Mouse (Mus musculus) neural tube, embryonic 13.5 days (tissue): ENCODE results near the gene Ddr2. TPM values are rescaled to one million over a fixed set of nuclear protein-coding genes. Genes with fewer than 3 reads are reported as not detected.
A peak's percentile ranks its signal among the peaks of the same experiment; 100 is the strongest.

Source experiments
- ATAC-seq: fragments of 200-750 bp; cut with Nextera tagmentation; 2 replicates; pipeline ENCODE4 v1.8.0; 2017; ENCODE audit warnings: low read depth, mild to moderate bottlenecking, moderate TSS enrichment, moderate library complexity
- H3K27ac ChIP-seq: fragments of 300-500 bp; sonication (generic); replicated peaks from 2 replicates; pipeline ENCODE4 v1.5.1; 2015; ENCODE audit warnings: moderate library complexity, mild to moderate bottlenecking, inconsistent platforms
- H3K27me3 ChIP-seq: fragments of 300-500 bp; sonication (generic); 2 replicates; pipeline ENCODE4 v1.6.1; 2015; ENCODE audit warnings: mild to moderate bottlenecking, inconsistent platforms
- H3K36me3 ChIP-seq: fragments of 300-500 bp; sonication (generic); 2 replicates; pipeline ENCODE4 v1.6.1; 2015; ENCODE audit warnings: mild to moderate bottlenecking, inconsistent platforms
- H3K4me1 ChIP-seq: fragments of 300-500 bp; sonication (generic); replicated peaks from 2 replicates; pipeline ENCODE4 v1.6.1; 2015; ENCODE audit warnings: inconsistent platforms
- H3K4me2 ChIP-seq: fragments of 300-500 bp; sonication (generic); 2 replicates; pipeline ENCODE4 v1.6.1; 2015; ENCODE audit warnings: inconsistent platforms, mild to moderate bottlenecking, moderate library complexity
- H3K4me3 ChIP-seq: fragments of 300-500 bp; sonication (generic); 2 replicates; pipeline ENCODE4 v1.5.1; 2015; ENCODE audit warnings: mild to moderate bottlenecking, inconsistent platforms
- H3K9ac ChIP-seq: fragments of 300-500 bp; sonication (generic); 2 replicates; pipeline ENCODE4 v1.6.1; 2015; ENCODE audit warnings: moderate library complexity, mild to moderate bottlenecking, inconsistent platforms
- H3K9me3 ChIP-seq: fragments of 300-500 bp; sonication (generic); 2 replicates; pipeline ENCODE4 v1.6.1; 2016; ENCODE audit warnings: inconsistent platforms
- WGBS: fragments of 180-500 bp; shearing (Covaris S2); methylation state at CpG from one replicate; pipeline ENCODE4 v1.1.7; 2015; 5-methylcytosine and 5-hydroxymethylcytosine counted together
- polyA plus RNA-seq: library from polyadenylated mRNA; unstranded; fragments of >200 nt; fragmentation: Nextera tagmentation; extraction: Ambion mirVana; gene quantifications from 2 replicates; pipeline ENCODE4 v1.2.1, GENCODE M21; 2015

Gene Ddr2
- polyA plus RNA-seq, 1 experiment from 2014 or later: 10.2 TPM

- no peak overlapping the region for H3K4me2 ChIP-seq
- no peaks in the 10 kb centered on the region for H3K4me1 ChIP-seq
- H3K36me3 ChIP-seq: peaks cover 76% of the 10 kb centered on the region
- no peak overlapping the region for H3K9ac ChIP-seq
- no peak overlapping the region for H3K27ac ChIP-seq
- no peaks in the 10 kb centered on the region for H3K27me3 ChIP-seq
- no peak overlapping the region for H3K4me3 ChIP-seq
- no peaks in the 10 kb centered on the region for H3K9me3 ChIP-seq
- 95% methylated on average over 10 of the region's 10 CpGs for WGBS
- ATAC-seq: no peak
These were observed 157.5 kb downstream of the Ddr2 start for GRCm38 (mm10) chr1:169953106-169953505.

GRCm38 (mm10) chr1:169952636-169953035, 157.9 kb downstream of the Ddr2 start:
- Histone ChIP-seq H3K4me2 (no peak overlapping the region), H3K4me3 (no peak overlapping the region), H3K27me3 (no peaks in the 10 kb centered on the region), H3K9me3 (no peaks in the 10 kb centered on the region), H3K9ac (no peak overlapping the region), H3K4me1 (no peaks in the 10 kb centered on the region), H3K27ac (no peak overlapping the region), H3K36me3 (peaks cover 71% of the 10 kb centered on the region)
- 95% methylated on average over 10 of the region's 10 CpGs for WGBS
- ATAC-seq: no peak

- Histone ChIP-seq H3K4me2 (no peak overlapping the region), H3K27me3 (no peaks in the 10 kb centered on the region), H3K9me3 (no peaks in the 10 kb centered on the region), H3K4me1 (no peaks in the 10 kb centered on the region), H3K27ac (no peak overlapping the region), H3K4me3 (no peak overlapping the region), H3K36me3 (peaks cover 63% of the 10 kb centered on the region), H3K9ac (no peak overlapping the region)
- 93% methylated on average over 6 of the region's 6 CpGs for WGBS
- ATAC-seq: no peak
These were observed 159.0 kb downstream of the Ddr2 start for GRCm38 (mm10) chr1:169951561-169951960.

GRCm38 (mm10) chr1:169950651-169951050, 159.9 kb downstream of the Ddr2 start:
- no peaks in the 10 kb centered on the region for H3K9me3 ChIP-seq
- ATAC-seq: no peak

GRCm38 (mm10) chr1:169949981-169950380, 160.6 kb downstream of the Ddr2 start:
- no peak overlapping the region for H3K4me3 ChIP-seq
- H3K27me3 ChIP-seq: no peaks in the 10 kb centered on the region
- no peak overlapping the region for H3K9ac ChIP-seq
- H3K27ac ChIP-seq: no peak overlapping the region
- 84% methylated on average over 7 of the region's 7 CpGs for WGBS
- no peaks in the 10 kb centered on the region for H3K4me1 ChIP-seq
- H3K36me3 ChIP-seq: peaks cover 47% of the 10 kb centered on the region
- no peak overlapping the region for H3K4me2 ChIP-seq
- ATAC-seq: no peak
- H3K9me3 ChIP-seq: peaks cover 4% of the 10 kb centered on the region; the same call in 1 of the 2 replicates

More at GRCm38 (mm10) chr1:169950651-169951050, 159.9 kb downstream of the Ddr2 start:
- H3K4me2 ChIP-seq: no peak overlapping the region
- no peak overlapping the region for H3K4me3 ChIP-seq
- H3K27ac ChIP-seq: no peak overlapping the region
- peaks cover 54% of the 10 kb centered on the region for H3K36me3 ChIP-seq
- no peak overlapping the region for H3K9ac ChIP-seq
- 92% methylated on average over 4 of the region's 4 CpGs for WGBS
- no peaks in the 10 kb centered on the region for H3K27me3 ChIP-seq
- H3K4me1 ChIP-seq: no peaks in the 10 kb centered on the region

- H3K9ac ChIP-seq: no peak overlapping the region
- H3K4me2 ChIP-seq: no peak overlapping the region
- 80% methylated on average over 7 of the region's 7 CpGs for WGBS
These were observed 161.7 kb downstream of the Ddr2 start for GRCm38 (mm10) chr1:169948866-169949265.

GRCm38 (mm10) chr1:169948280-169948679, 162.3 kb downstream of the Ddr2 start:
- no peak overlapping the region for H3K9ac ChIP-seq
- H3K27me3 ChIP-seq: no peaks in the 10 kb centered on the region
- H3K27ac ChIP-seq: no peak overlapping the region
- 75% methylated on average over 7 of the region's 7 CpGs for WGBS
- ATAC-seq: no peak
- H3K36me3 ChIP-seq: peaks cover 32% of the 10 kb centered on the region
- H3K4me3 ChIP-seq: no peak overlapping the region
- H3K4me2 ChIP-seq: no peak overlapping the region
- no peaks in the 10 kb centered on the region for H3K4me1 ChIP-seq
- peaks cover 9% of the 10 kb centered on the region for H3K9me3 ChIP-seq

More at GRCm38 (mm10) chr1:169948866-169949265, 161.7 kb downstream of the Ddr2 start:
- peaks cover 9% of the 10 kb centered on the region for H3K9me3 ChIP-seq
- ATAC-seq: no peak
- no peak overlapping the region for H3K27ac ChIP-seq
- H3K27me3 ChIP-seq: no peaks in the 10 kb centered on the region
- no peaks in the 10 kb centered on the region for H3K4me1 ChIP-seq
- peaks cover 37% of the 10 kb centered on the region for H3K36me3 ChIP-seq
- H3K4me3 ChIP-seq: no peak overlapping the region

GRCm38 (mm10) chr1:169947654-169948053, 162.9 kb downstream of the Ddr2 start:
- Histone ChIP-seq H3K27ac (no peak overlapping the region), H3K4me3 (no peak overlapping the region), H3K27me3 (no peaks in the 10 kb centered on the region), H3K4me1 (no peaks in the 10 kb centered on the region), H3K36me3 (peaks cover 25% of the 10 kb centered on the region), H3K9ac (no peak overlapping the region), H3K4me2 (no peak overlapping the region), H3K9me3 (peaks cover 9% of the 10 kb centered on the region)
- WGBS: 80% methylated on average over 6 of the region's 6 CpGs
- no peak for ATAC-seq

- no peak overlapping the region for H3K27ac ChIP-seq
- no peaks in the 10 kb centered on the region for H3K4me1 ChIP-seq
- no peak overlapping the region for H3K4me3 ChIP-seq
- H3K4me2 ChIP-seq: no peak overlapping the region
- H3K9me3 ChIP-seq: peaks cover 9% of the 10 kb centered on the region
- no peak overlapping the region for H3K9ac ChIP-seq
- ATAC-seq: no peak
- 90% methylated on average over 3 of the region's 3 CpGs for WGBS
- peaks cover 11% of the 10 kb centered on the region; the same call in 1 of the 2 replicates for H3K36me3 ChIP-seq
- H3K27me3 ChIP-seq: no peaks in the 10 kb centered on the region
These were observed 164.6 kb downstream of the Ddr2 start for GRCm38 (mm10) chr1:169946004-169946403.

GRCm38 (mm10) chr1:169939345-169939744, 171.2 kb downstream of the Ddr2 start:
- Histone ChIP-seq H3K27ac (no peak overlapping the region), H3K9ac (no peak overlapping the region), H3K27me3 (no peaks in the 10 kb centered on the region), H3K4me1 (peaks cover 5% of the 10 kb centered on the region; the same call in 1 of the 2 replicates), H3K9me3 (no peaks in the 10 kb centered on the region), H3K36me3 (no peaks in the 10 kb centered on the region), H3K4me3 (no peak overlapping the region), H3K4me2 (no peak overlapping the region)
- ATAC-seq: no peak
- WGBS: 6% methylated on average over 2 of the region's 2 CpGs

- Histone ChIP-seq H3K4me1 (peaks cover 14% of the 10 kb centered on the region), H3K4me3 (peak overlapping the region; percentile 30), H3K9me3 (no peaks in the 10 kb centered on the region), H3K9ac (peak overlapping the region; percentile 53), H3K4me2 (peak overlapping the region; percentile 52), H3K36me3 (no peaks in the 10 kb centered on the region), H3K27me3 (no peaks in the 10 kb centered on the region), H3K27ac (peak overlapping the region; percentile 79)
- WGBS: 34% methylated on average over 16 of the region's 16 CpGs
- peak; percentile 82 for ATAC-seq
These were observed 176.4 kb downstream of the Ddr2 start for GRCm38 (mm10) chr1:169934005-169934725.

- H3K4me3 ChIP-seq: no peak overlapping the region
- ATAC-seq: no peak
- 71% methylated on average over 7 of the region's 7 CpGs for WGBS
- H3K9ac ChIP-seq: no peak overlapping the region
- peak overlapping the region; percentile 30 for H3K4me2 ChIP-seq
- peaks cover 21% of the 10 kb centered on the region for H3K4me1 ChIP-seq
- H3K9me3 ChIP-seq: no peaks in the 10 kb centered on the region
- no peaks in the 10 kb centered on the region for H3K36me3 ChIP-seq
- H3K27ac ChIP-seq: no peak overlapping the region
- no peaks in the 10 kb centered on the region for H3K27me3 ChIP-seq
These were observed 178.3 kb downstream of the Ddr2 start for GRCm38 (mm10) chr1:169932122-169932746.
